Mouse (Mus musculus): ENCODE results near the gene Orm2.
A peak's percentile ranks its signal among the peaks of the same experiment; 100 is the strongest.

Gene Orm2

DNA sequence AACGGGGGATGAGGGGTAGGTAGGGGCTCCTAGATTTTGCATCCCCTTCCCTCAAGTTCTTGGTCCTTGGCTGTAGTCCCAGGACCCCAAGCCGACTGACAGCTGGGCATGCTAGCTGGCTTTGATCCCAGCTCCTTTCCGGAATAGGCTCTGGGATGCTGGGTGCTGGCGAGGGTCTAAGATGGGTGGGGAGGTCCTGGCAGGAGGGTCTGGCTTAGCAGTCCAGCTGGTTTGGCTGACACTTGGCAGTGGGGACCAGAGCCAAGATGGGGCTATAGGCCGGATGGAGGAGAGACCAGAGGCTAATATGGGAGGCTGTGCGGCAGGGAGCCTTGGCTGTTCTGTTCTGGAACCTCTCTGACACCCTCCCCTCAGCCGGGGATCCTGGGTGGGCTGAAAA is 46.0 kb downstream of the Orm2 start:
- DNase-seq (ENCODE audit: low spot score) = no peak

GRCm38 (mm10) chr4:63408649-63409048 is 46.4 kb downstream of the Orm2 start:
- no peak for DNase-seq (ENCODE audit: low spot score)

- DNase-seq (ENCODE audit: low spot score) = no peak
Measured at GRCm38 (mm10) chr4:63409317-63409907, 47.2 kb downstream of the Orm2 start.

DNA sequence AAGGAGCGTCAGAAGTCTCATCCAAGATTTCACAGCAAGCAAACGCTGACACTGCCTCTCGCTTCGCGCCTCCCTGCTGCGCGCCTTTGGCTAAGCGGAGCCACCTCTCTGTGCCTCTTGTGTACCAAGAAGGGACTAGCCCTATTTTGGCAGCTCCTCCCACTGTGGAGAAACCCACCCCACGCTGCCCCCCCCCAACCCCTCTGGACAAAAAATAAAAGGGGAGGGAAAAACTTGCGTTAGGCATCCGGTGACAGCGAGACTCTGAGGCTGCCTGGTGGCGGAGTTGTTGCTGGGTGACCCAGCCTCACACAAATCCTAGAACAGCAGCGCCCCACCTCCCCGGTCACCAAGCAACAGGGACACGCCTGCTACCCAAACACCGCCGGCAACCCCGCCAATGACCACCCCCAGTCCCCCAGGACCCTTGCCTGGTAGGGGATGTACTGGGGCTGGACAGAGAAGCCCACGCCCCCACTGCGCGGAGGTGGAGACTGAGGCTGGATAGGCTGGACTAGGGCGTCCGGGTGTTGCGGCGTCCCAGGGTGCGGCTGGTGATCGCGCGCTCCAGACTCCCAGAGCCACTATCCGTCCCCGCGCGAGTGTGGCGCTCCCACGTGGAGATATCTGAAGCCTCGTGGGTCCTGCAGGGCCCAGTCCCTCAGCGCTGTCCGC is 47.8 kb downstream of the Orm2 start:
- no peak for DNase-seq (ENCODE audit: low spot score)

DNA sequence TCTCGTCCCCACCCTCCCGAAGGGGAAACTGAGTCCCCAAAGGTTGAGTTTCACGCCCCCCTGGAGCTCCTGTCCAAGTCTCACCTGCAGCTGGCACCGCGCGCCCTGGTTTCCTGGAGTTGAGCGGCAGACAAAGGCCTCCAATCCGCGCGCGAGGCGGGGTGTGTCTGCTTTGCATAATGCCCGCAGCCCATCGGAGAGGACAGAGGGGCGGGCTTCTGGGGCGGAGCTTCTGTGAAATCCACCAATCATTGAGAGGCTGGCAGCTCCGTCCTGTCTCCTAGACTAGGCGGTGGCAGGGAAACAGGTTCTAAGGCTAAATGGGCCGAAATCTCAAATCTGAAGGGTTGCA is 48.3 kb downstream of the Orm2 start:
- peak; percentile 82 for DNase-seq (ENCODE audit: low spot score)

DNA sequence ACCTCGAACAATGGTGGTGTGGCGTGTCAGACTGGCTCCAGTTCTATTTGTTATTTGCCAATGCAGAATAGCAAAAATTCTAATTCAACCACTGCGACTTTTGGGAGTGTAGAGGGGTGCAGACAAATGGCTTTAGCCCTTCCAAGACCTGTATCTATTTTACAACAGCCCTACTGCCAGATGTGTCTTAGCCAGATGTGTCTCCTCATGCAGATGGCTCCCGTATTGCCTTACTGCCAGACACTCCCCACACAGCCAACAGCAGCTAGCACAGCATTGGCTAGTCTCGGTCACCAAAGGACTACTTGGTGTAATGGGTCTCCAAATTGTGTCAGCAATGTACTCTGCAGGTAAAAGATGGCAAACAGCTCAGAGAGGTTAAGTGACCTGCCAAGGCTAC is 49.0 kb downstream of the Orm2 start:
- DNase-seq (ENCODE audit: low spot score) = no peak

DNA sequence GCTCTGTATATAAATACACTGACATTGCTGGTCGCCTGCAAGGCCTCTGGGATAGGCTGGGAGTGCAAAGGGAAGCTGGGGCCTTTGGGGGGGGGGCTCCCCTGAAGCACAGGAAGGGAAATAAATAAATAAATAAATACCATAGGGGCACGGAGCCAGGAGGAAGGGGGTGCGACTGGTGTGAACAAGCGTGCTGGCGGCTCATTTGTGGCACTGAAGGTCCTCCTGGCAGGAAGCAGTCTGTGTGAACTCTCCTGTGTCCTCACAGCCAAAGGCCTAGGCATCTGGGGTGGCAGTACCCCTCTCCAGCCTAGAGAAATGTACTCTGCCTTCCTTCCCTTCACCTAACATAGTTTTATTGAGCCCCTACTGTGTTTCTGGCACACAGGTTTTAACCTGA is 52.7 kb downstream of the Orm2 start:
- DNase-seq (ENCODE audit: low spot score) = no peak
